28 mouse cellular contexts compared by ENCODE assay signal in the genomic region with DNA sequence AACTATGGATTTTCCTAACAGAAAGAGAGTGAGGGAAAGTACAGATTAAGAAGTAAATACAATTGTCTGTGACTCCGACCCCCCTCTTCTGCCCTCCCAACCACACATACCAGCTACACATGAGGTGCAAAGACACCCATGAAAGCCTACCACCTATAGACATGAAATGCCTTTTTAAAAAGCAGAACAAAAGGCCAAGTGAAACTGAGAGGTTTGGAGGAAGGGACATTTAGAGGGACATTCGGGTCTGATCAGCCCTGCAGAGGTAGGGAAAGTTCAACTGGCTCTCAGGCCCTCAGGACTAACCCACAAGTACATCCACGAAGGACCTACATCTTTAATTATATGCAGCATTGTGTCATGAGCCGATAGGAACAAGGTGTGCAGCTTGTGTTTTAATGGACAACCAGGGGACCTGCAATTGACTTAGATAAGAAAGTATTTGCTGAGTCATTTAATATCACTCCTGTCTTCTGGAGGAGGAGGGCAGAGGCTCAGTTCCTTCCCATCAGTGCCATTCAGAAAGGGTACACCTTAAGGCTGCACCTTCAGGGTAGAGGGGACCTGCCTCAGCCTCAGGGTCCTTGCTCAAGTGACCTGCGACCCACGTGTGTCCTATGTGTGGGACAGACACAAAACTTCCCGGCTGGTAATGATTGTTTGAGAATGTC. TPM values are rescaled to one million over a fixed set of nuclear protein-coding genes. Genes with fewer than 3 reads are reported as not detected.
DNase-seq lines count a peak whose midpoint lies in the region; ATAC-seq and TF ChIP-seq lines count a peak whose summit lies in the region.
"Had no signal": no experiment of that assay in that cellular context is flagged by ENCODE, and none has a peak within 500 bp of the region (broad histone marks: within the 10 kb centered on the region; RNA-seq: fewer than 3 reads in every experiment).

No protein-coding gene starts in this region.

- no peak for TF ChIP-seq RAD21 in CH12.LX (IDR thresholded peaks at IDR 0.05; ENCODE audit: low read depth, low read length)

- H3K27ac ChIP-seq in CH12.LX (ENCODE audit: insufficient read depth, low read depth), result no peak overlapping the region
- H3K27ac ChIP-seq in intestine, embryonic 15.5 days, result no peak overlapping the region
- H3K27ac ChIP-seq in liver, postnatal 0 days (ENCODE audit: low read depth), result no peak overlapping the region
- no peak overlapping the region for H3K27ac ChIP-seq in thymus, adult 2 months (ENCODE audit: control insufficient read depth, insufficient read depth, low read length)
- no peak overlapping the region for H3K27ac ChIP-seq in gastrocnemius, adult 2 months
- H3K27ac ChIP-seq: embryonic facial prominence, embryonic 10.5 days; heart, embryonic 13.5 days; limb, embryonic 15.5 days; midbrain, embryonic 12.5 days had no signal

- intact Hi-C loops in gastrocnemius, adult 2 months (cut with DNase I), result no loop called here

- H3K27me3 ChIP-seq in CH12.LX (replicated peaks) (no peaks in the 10 kb centered on the region), G1E (ENCODE audit: insufficient read depth, low read length) (no peaks in the 10 kb centered on the region; the same call in 1 of the 2 replicates)
- no peaks in the 10 kb centered on the region; the same call in 1 of the 2 replicates for H3K27me3 ChIP-seq in intestine, embryonic 15.5 days (replicated peaks)
- no peaks in the 10 kb centered on the region for H3K27me3 ChIP-seq in liver, postnatal 0 days (ENCODE audit: insufficient read depth, low read length)
- H3K27me3 ChIP-seq in thymus, adult 2 months (ENCODE audit: control insufficient read depth, insufficient read depth, low read length), result no peaks in the 10 kb centered on the region
- H3K27me3 ChIP-seq: heart, embryonic 13.5 days; limb, embryonic 15.5 days had no signal

- no peak for TF ChIP-seq EP300 in CH12.LX (IDR thresholded peaks at IDR 0.05; ENCODE audit: low read length)
- peak; percentile 53; the same call in 1 of the 2 replicates for TF ChIP-seq EP300 in liver, postnatal 0 days (IDR thresholded peaks at IDR 0.05; ENCODE audit: low read depth)

- H3K4me3 ChIP-seq in CH12.LX (replicated peaks in 1 of 3; ENCODE audit: low read depth in 2 of 3, low read length in 2 of 3, poor library complexity in 1 of 3), result no peak overlapping the region
- H3K4me3 ChIP-seq in G1E (ENCODE audit: low read depth, low read length), result peak overlapping the region; percentile 39; the same call in 1 of the 2 replicates
- H3K4me3 ChIP-seq in intestine, embryonic 15.5 days (replicated peaks), result no peak overlapping the region
- H3K4me3 ChIP-seq in liver, postnatal 0 days (ENCODE audit: low read depth, low read length), result no peak overlapping the region
- no peak overlapping the region for H3K4me3 ChIP-seq in thymus, adult 2 months (ENCODE audit: control insufficient read depth, insufficient read depth, low read length)
- no peak overlapping the region for H3K4me3 ChIP-seq in gastrocnemius, adult 2 months
- H3K4me3 ChIP-seq: embryonic facial prominence, embryonic 10.5 days; heart, embryonic 13.5 days; limb, embryonic 15.5 days; midbrain, embryonic 12.5 days had no signal

- H3K36me3 ChIP-seq in CH12.LX (replicated peaks in 1 of 2; ENCODE audit: control insufficient read depth in 1 of 2, insufficient read depth in 1 of 2, low read length in 1 of 2), result no peaks in the 10 kb centered on the region
- no peaks in the 10 kb centered on the region for H3K36me3 ChIP-seq in G1E (replicated peaks)
- no peaks in the 10 kb centered on the region for H3K36me3 ChIP-seq in intestine, embryonic 15.5 days
- no peaks in the 10 kb centered on the region for H3K36me3 ChIP-seq in liver, postnatal 0 days (replicated peaks; ENCODE audit: insufficient read depth, low read length)
- no peaks in the 10 kb centered on the region for H3K36me3 ChIP-seq in thymus, adult 2 months (ENCODE audit: control insufficient read depth, insufficient read depth, low read length)
- H3K36me3 ChIP-seq: embryonic facial prominence, embryonic 10.5 days; heart, embryonic 13.5 days; limb, embryonic 15.5 days; midbrain, embryonic 12.5 days had no signal

- ATAC-seq in G1E (ENCODE audit: extremely low read depth, insufficient number of reproducible peaks, low FRiP score, poor library complexity, severe bottlenecking), result peak; percentile 80
- ATAC-seq in intestine, embryonic 15.5 days, result peak; percentile 44
- peak; percentile 35; the same call in 1 of the 2 replicates for ATAC-seq in liver, postnatal 0 days
- ATAC-seq: forebrain, embryonic 14.5 days; lung, postnatal 0 days had no signal

- no peak overlapping the region for H3K9ac ChIP-seq in CH12.LX (ENCODE audit: insufficient read depth, low read depth)
- no peak overlapping the region for H3K9ac ChIP-seq in intestine, embryonic 15.5 days
- H3K9ac ChIP-seq in liver, postnatal 0 days (replicated peaks), result no peak overlapping the region
- H3K9ac ChIP-seq: heart, embryonic 13.5 days; limb, embryonic 15.5 days; midbrain, embryonic 12.5 days had no signal

- no peak overlapping the region for H3K4me2 ChIP-seq in CH12.LX (ENCODE audit: insufficient read depth, low read depth, poor library complexity, severe bottlenecking)
- no peak overlapping the region for H3K4me2 ChIP-seq in intestine, embryonic 15.5 days (replicated peaks)
- H3K4me2 ChIP-seq in liver, postnatal 0 days (ENCODE audit: low read depth, low read length), result no peak overlapping the region
- H3K4me2 ChIP-seq: heart, embryonic 13.5 days; limb, embryonic 15.5 days; midbrain, embryonic 12.5 days had no signal

- DNase-seq in CH12.LX (ENCODE audit: extremely low read depth) (no peak), G1E (ENCODE audit: low spot score) (peak; percentile 43)
- DNase-seq in liver, postnatal 0 days, result no peak
- DNase-seq in thymus, adult 2 months, result no peak
- DNase-seq in gastrocnemius, adult 2 months, result no peak
- no peak for DNase-seq in heart, adult 18-20 months
- DNase-seq: adrenal gland, postnatal 36 days; cerebellum, adult 9-10 months; heart, postnatal 14 days; kidney, adult 9 months; kidney, postnatal 14 days; left cerebral cortex, postnatal 4 days; right cerebral cortex, postnatal 14 days; thymus, postnatal 36 days had no signal

- in situ Hi-C loops in CH12.LX (cut with MboI; ENCODE audit: low pct_ligation_motif_present, low pct_unique_long_range_greater_than_20kb, low sequenced_read_pairs), result no loop called here

- H3K79me2 ChIP-seq in CH12.LX (replicated peaks; ENCODE audit: control insufficient read depth, extremely low read depth, insufficient read depth, poor library complexity, severe bottlenecking), result no peaks in the 10 kb centered on the region

- 63% methylated on average over 7 of the region's 7 CpGs for WGBS in intestine, embryonic 15.5 days
- 51% methylated on average over 7 of the region's 7 CpGs for WGBS in liver, postnatal 0 days (ENCODE audit: insufficient replicate concordance)
- WGBS in thymus, adult 2 months, result 81% methylated on average over 7 of the region's 7 CpGs

- H3K9me3 ChIP-seq in CH12.LX (replicated peaks; ENCODE audit: low read length) (no peaks in the 10 kb centered on the region), G1E (replicated peaks) (no peaks in the 10 kb centered on the region)
- no peaks in the 10 kb centered on the region for H3K9me3 ChIP-seq in intestine, embryonic 15.5 days
- no peaks in the 10 kb centered on the region for H3K9me3 ChIP-seq in liver, postnatal 0 days (ENCODE audit: low read length)
- H3K9me3 ChIP-seq: embryonic facial prominence, embryonic 10.5 days; heart, embryonic 13.5 days; limb, embryonic 15.5 days; midbrain, embryonic 12.5 days had no signal

- dilution Hi-C loops in CH12.LX (cut with MboI; ENCODE audit: extremely low pct_ligation_motif_present, extremely low pct_unique_long_range_greater_than_20kb, low sequenced_read_pairs), result no loop called here

- no peak for TF ChIP-seq POLR2A in CH12.LX (IDR thresholded peaks at IDR 0.05; ENCODE audit: low read depth, low read length)
- TF ChIP-seq POLR2A in thymus, adult 2 months (IDR thresholded peaks at IDR 0.05; ENCODE audit: control insufficient read depth, extremely low read depth, insufficient read depth, low read length, poor library complexity), result no peak

- TF ChIP-seq CTCF in CH12.LX (conservative IDR thresholded peaks at IDR 0.05 in 1 of 2, IDR thresholded peaks at IDR 0.05 in 1 of 2; ENCODE audit: low read depth in 2 of 2, low read length in 2 of 2) (no peak), G1E (IDR thresholded peaks at IDR 0.05; ENCODE audit: low read depth, low read length) (no peak)
- TF ChIP-seq CTCF in liver, postnatal 0 days (IDR thresholded peaks at IDR 0.05; ENCODE audit: low read depth), result no peak
- no peak for TF ChIP-seq CTCF in thymus, adult 2 months (IDR thresholded peaks at IDR 0.05; ENCODE audit: borderline replicate concordance, control insufficient read depth, extremely low read depth, insufficient read depth, low read length, poor library complexity)
- TF ChIP-seq CTCF in gastrocnemius, adult 2 months (IDR thresholded peaks at IDR 0.05), result no peak

- H3K4me1 ChIP-seq in CH12.LX (ENCODE audit: control insufficient read depth in 1 of 2, insufficient read depth in 2 of 2) (peaks cover 0 to 6% of the 10 kb centered on the region in 2 experiments; a peak in 2 of 4 replicates), G1E (ENCODE audit: insufficient read depth, low read depth, low read length) (peaks cover 54% of the 10 kb centered on the region)
- H3K4me1 ChIP-seq in intestine, embryonic 15.5 days (replicated peaks), result peaks cover 6% of the 10 kb centered on the region; the same call in 1 of the 2 replicates
- H3K4me1 ChIP-seq in liver, postnatal 0 days (ENCODE audit: insufficient read depth), result peaks cover 4% of the 10 kb centered on the region
- H3K4me1 ChIP-seq in thymus, adult 2 months (replicated peaks; ENCODE audit: control insufficient read depth, insufficient read depth, low read length), result no peaks in the 10 kb centered on the region
- H3K4me1 ChIP-seq: heart, embryonic 13.5 days; limb, embryonic 15.5 days had no signal

RNA-seq across cellular contexts. Expression of a gene that starts 4.5 kb away (rescaled TPM):
- 0.08 and 0.25 TPM in 2 replicates for total RNA-seq in CH12.LX (2012; rRNA removed)
- 0.49 and 0.54 TPM in 2 replicates for total RNA-seq in CH12.LX (2014; rRNA removed)
- polyA plus RNA-seq in CH12.LX (2012; ENCODE audit: insufficient read length, low read depth), result 1.1 and 1.8 TPM in 2 replicates
- total RNA-seq in G1E (2014; fragmentation: Nextera tagmentation), result not detected in 2 replicates
- total RNA-seq in G1E (2017), result 0.16 TPM in 1 of 2 replicates, not detected in the other
- not detected in 2 replicates for polyA plus RNA-seq in G1E (2012)
- polyA plus RNA-seq in intestine, embryonic 15.5 days (2015; fragmentation: Nextera tagmentation; extraction: Ambion mirVana), result 20.9 and 24.9 TPM in 2 replicates
- not detected in 2 replicates for polyA plus RNA-seq in liver, postnatal 0 days (2015; fragmentation: Nextera tagmentation; extraction: Ambion mirVana)
- 0.08 TPM in 1 of 2 replicates, not detected in the other for polyA plus RNA-seq in thymus, adult 2 months (2012; rRNA removed)
- total RNA-seq in gastrocnemius, adult 2 months (2021), result not detected
- not detected for total RNA-seq in heart, adult 18-20 months (2021)
- total RNA-seq: adrenal gland, adult 18-20 months; adrenal gland, postnatal 36 days; gastrocnemius, adult 8-10 months; heart, postnatal 14 days had no signal
- polyA plus RNA-seq: C2C12; embryonic facial prominence, embryonic 10.5 days; gonadal fat pad, adult 2 months; hindbrain, embryonic 11.5 days; lung, postnatal 0 days; midbrain, embryonic 12.5 days; spleen, adult 2 months; stomach, embryonic 14.5 days had no signal

RNA-seq across cellular contexts. Expression of a gene that starts 43.4 kb away (rescaled TPM):
- total RNA-seq in CH12.LX (2012; rRNA removed) (37.3 and 39.5 TPM in 2 replicates), CH12.LX (2014; rRNA removed) (62.4 and 66.7 TPM in 2 replicates), G1E (2014; fragmentation: Nextera tagmentation) (55.3 and 76.0 TPM in 2 replicates), G1E (2017) (79.6 and 80.6 TPM in 2 replicates)
- polyA plus RNA-seq in CH12.LX (2012; ENCODE audit: insufficient read length, low read depth) (63.9 and 65.7 TPM in 2 replicates), G1E (2012) (53.2 and 79.0 TPM in 2 replicates)
- 135 and 141 TPM in 2 replicates for polyA plus RNA-seq in intestine, embryonic 15.5 days (2015; fragmentation: Nextera tagmentation; extraction: Ambion mirVana)
- polyA plus RNA-seq in liver, postnatal 0 days (2015; fragmentation: Nextera tagmentation; extraction: Ambion mirVana), result 107 and 121 TPM in 2 replicates
- polyA plus RNA-seq in thymus, adult 2 months (2012; rRNA removed), result 25.5 and 29.0 TPM in 2 replicates
- 10 to 100 TPM; 27.5 to 31.6 TPM for total RNA-seq in gastrocnemius, adult 2 months (2021)
- 10 to 100 TPM; 30.6 to 35.1 TPM for total RNA-seq in heart, adult 18-20 months (2021)
